ENCODE assay signal across 8 mouse cellular contexts in genomic region chr5:123376569-123376968, GRCm38 (mm10). TPM values are rescaled to one million over a fixed set of nuclear protein-coding genes. Genes with fewer than 3 reads are reported as not detected.
DNase-seq lines count a peak whose midpoint lies in the region; ATAC-seq and TF ChIP-seq lines count a peak whose summit lies in the region.

No protein-coding gene starts in this region.

- H3K4me2 ChIP-seq in kidney, embryonic 16.5 days (replicated peaks; ENCODE audit: low read depth, low read length), result peak overlapping the region; percentile 24

- H3K27me3 ChIP-seq in heart, embryonic 10.5 days (ENCODE audit: insufficient read depth, poor library complexity, severe bottlenecking), result peaks cover 4% of the 10 kb centered on the region; the same call in 1 of the 2 replicates
- H3K27me3 ChIP-seq in kidney, embryonic 16.5 days (ENCODE audit: insufficient read depth, low read length), result no peaks in the 10 kb centered on the region

- DNase-seq in retina, postnatal 1 day, result peak; percentile 28
- no peak for DNase-seq in retina, embryonic 14.5 days (ENCODE audit: low spot score)
- DNase-seq in heart, embryonic 10.5 days (ENCODE audit: low spot score), result no peak
- peak; percentile 85 for DNase-seq in lung, postnatal 10 days
- peak; percentile 48 for DNase-seq in testis, postnatal 14 days (ENCODE audit: low spot score)

- peak overlapping the region; percentile 94 for H3K27ac ChIP-seq in bone marrow macrophage, adult 2 months (ENCODE audit: insufficient read depth, low read depth, low read length)
- peak overlapping the region; percentile 60 for H3K27ac ChIP-seq in heart, embryonic 10.5 days
- H3K27ac ChIP-seq in kidney, embryonic 16.5 days (ENCODE audit: low read length), result 0 out of 2 replicates have a peak overlapping the region, but pooled peaks have one; percentile 50

- no peak for TF ChIP-seq POLR2A in bone marrow macrophage, adult 2 months (IDR thresholded peaks at IDR 0.05; ENCODE audit: borderline replicate concordance, low read depth, low read length)

- peaks cover 33% of the 10 kb centered on the region for H3K36me3 ChIP-seq in heart, embryonic 10.5 days
- peaks cover 28% of the 10 kb centered on the region for H3K36me3 ChIP-seq in kidney, embryonic 16.5 days (ENCODE audit: insufficient read depth, low read length)

- no peaks in the 10 kb centered on the region for H3K9me3 ChIP-seq in heart, embryonic 10.5 days
- H3K9me3 ChIP-seq in kidney, embryonic 16.5 days (ENCODE audit: low read length), result no peaks in the 10 kb centered on the region

- peak; percentile 53; the same call in 1 of the 2 replicates for ATAC-seq in kidney, embryonic 16.5 days (ENCODE audit: low FRiP score, low TSS enrichment)
- ATAC-seq in activated CD4-positive, CD25-positive, alpha-beta regulatory T cell, adult 4 months, result no peak

- peaks cover 16% of the 10 kb centered on the region for H3K4me1 ChIP-seq in bone marrow macrophage, adult 2 months (ENCODE audit: control insufficient read depth, insufficient read depth, low read length)
- peaks cover 20% of the 10 kb centered on the region for H3K4me1 ChIP-seq in heart, embryonic 10.5 days
- peaks cover 31% of the 10 kb centered on the region for H3K4me1 ChIP-seq in kidney, embryonic 16.5 days (ENCODE audit: insufficient read depth, low read length)

- no peak for TF ChIP-seq CTCF in bone marrow macrophage, adult 2 months (IDR thresholded peaks at IDR 0.05; ENCODE audit: low read depth, low read length)

- peak overlapping the region; percentile 57 for H3K4me3 ChIP-seq in bone marrow macrophage, adult 2 months (ENCODE audit: insufficient read depth, low read length)
- no peak overlapping the region for H3K4me3 ChIP-seq in heart, embryonic 10.5 days
- no peak overlapping the region for H3K4me3 ChIP-seq in kidney, embryonic 16.5 days (ENCODE audit: low read length)

- 54% methylated on average over 10 of the region's 10 CpGs for WGBS in heart, embryonic 10.5 days
- 36% methylated on average over 10 of the region's 10 CpGs for WGBS in kidney, embryonic 16.5 days

- no peak overlapping the region for H3K9ac ChIP-seq in kidney, embryonic 16.5 days (replicated peaks; ENCODE audit: low read length)

RNA-seq across cellular contexts. Expression of gene Mlxip, which starts 18.0 kb away (rescaled TPM):
- 41.0 and 44.8 TPM in 2 replicates for polyA plus RNA-seq in bone marrow macrophage, adult 2 months (2012; ENCODE audit: insufficient read depth, insufficient read length, missing spikeins)
- polyA plus RNA-seq in heart, embryonic 10.5 days (2016; fragmentation: Nextera tagmentation; extraction: Ambion mirVana), result 13.1 and 17.0 TPM in 2 replicates
- 17.4 and 21.1 TPM in 2 replicates for polyA plus RNA-seq in kidney, embryonic 16.5 days (2015; fragmentation: Nextera tagmentation; extraction: Ambion mirVana)
- polyA plus RNA-seq in activated CD4-positive, CD25-positive, alpha-beta regulatory T cell, adult 4 months (2017; shearing (Covaris generic)), result 10 to 100 TPM; 14.7 to 17.5 TPM

RNA-seq across cellular contexts. Expression of gene Bcl7a, which starts 32.9 kb away (rescaled TPM):
- polyA plus RNA-seq in bone marrow macrophage, adult 2 months (2012; ENCODE audit: insufficient read depth, insufficient read length, missing spikeins), result 2.7 and 3.3 TPM in 2 replicates
- polyA plus RNA-seq in heart, embryonic 10.5 days (2016; fragmentation: Nextera tagmentation; extraction: Ambion mirVana), result 16.3 and 21.9 TPM in 2 replicates
- polyA plus RNA-seq in kidney, embryonic 16.5 days (2015; fragmentation: Nextera tagmentation; extraction: Ambion mirVana), result 40.0 and 47.9 TPM in 2 replicates
- 1 to 10 TPM; 5.3 to 6.0 TPM for polyA plus RNA-seq in activated CD4-positive, CD25-positive, alpha-beta regulatory T cell, adult 4 months (2017; shearing (Covaris generic))

Comparison
In these comparisons a context has a peak if more than half of its experiments do, and no peak if none do; other contexts are left out.
1. DNase-seq: peak in retina, postnatal 1 day (single experiment), lung, postnatal 10 days (single experiment) and testis, postnatal 14 days (single experiment); none in retina, embryonic 14.5 days (single experiment) and heart, embryonic 10.5 days (single experiment).
2. Peak in every context shown above with its lines, with median percentiles within 50 percentile points of each other: H3K27ac ChIP-seq.